Mouse (Mus musculus) hindbrain, embryonic 12.5 days (tissue): Measurements from ENCODE around the gene Trappc6b. TPM values are rescaled to one million over a fixed set of nuclear protein-coding genes. Genes with fewer than 3 reads are reported as not detected.
A peak's percentile ranks its signal among the peaks of the same experiment; 100 is the strongest.

Experiments
- ATAC-seq: fragments of 200-750 bp; cut with Nextera tagmentation; 2 replicates; pipeline ENCODE4 v1.8.0; 2017; ENCODE audit warnings: moderate TSS enrichment; ENCODE audit not compliant: low FRiP score
- H3K27ac ChIP-seq: fragments of 300-500 bp; sonication (generic); 2 replicates; pipeline ENCODE4 v1.5.1; 2016; ENCODE audit warnings: mild to moderate bottlenecking
- H3K27me3 ChIP-seq: fragments of 300-500 bp; sonication (generic); 2 replicates; pipeline ENCODE4 v1.6.1; 2016; ENCODE audit warnings: mild to moderate bottlenecking
- H3K36me3 ChIP-seq: fragments of 300-500 bp; sonication (generic); 2 replicates; pipeline ENCODE4 v1.6.1; 2016; ENCODE audit warnings: mild to moderate bottlenecking
- H3K4me1 ChIP-seq: fragments of 300-500 bp; sonication (generic); 2 replicates; pipeline ENCODE4 v1.6.1; 2016
- H3K4me2 ChIP-seq: fragments of 300-500 bp; sonication (generic); replicated peaks from 2 replicates; pipeline ENCODE4 v1.6.1; 2016; ENCODE audit warnings: mild to moderate bottlenecking
- H3K4me3 ChIP-seq: fragments of 300-500 bp; sonication (generic); 2 replicates; pipeline ENCODE4 v1.5.1; 2016; ENCODE audit warnings: mild to moderate bottlenecking
- H3K9ac ChIP-seq: fragments of 300-500 bp; sonication (generic); 2 replicates; pipeline ENCODE4 v1.6.1; 2016; ENCODE audit warnings: mild to moderate bottlenecking, moderate library complexity
- H3K9me3 ChIP-seq: fragments of 300-500 bp; sonication (generic); replicated peaks from 2 replicates; pipeline ENCODE4 v1.6.1; 2016; ENCODE audit warnings: mild to moderate bottlenecking
- WGBS: fragments of 180-500 bp; shearing (Covaris S2); methylation state at CpG from one replicate; pipeline ENCODE4 v1.1.7; 2016; 5-methylcytosine and 5-hydroxymethylcytosine counted together
- polyA plus RNA-seq: library from polyadenylated mRNA; unstranded; fragments of >200 nt; fragmentation: Nextera tagmentation; extraction: Ambion mirVana; gene quantifications from 2 replicates; pipeline ENCODE4 v1.2.1, GENCODE M21; 2016

The Trappc6b gene
- polyA plus RNA-seq, 1 experiment from 2014 or later: 111 TPM

- H3K36me3 ChIP-seq: peaks cover 6% of the 10 kb centered on the region
- ATAC-seq: no peak
- peak overlapping the region; percentile 90 for H3K27ac ChIP-seq
- H3K9ac ChIP-seq: peak overlapping the region; percentile 88
- peaks cover 13% of the 10 kb centered on the region for H3K4me1 ChIP-seq
- peak overlapping the region; percentile 79 for H3K4me2 ChIP-seq
- H3K9me3 ChIP-seq: no peaks in the 10 kb centered on the region
- peak overlapping the region; percentile 85 for H3K4me3 ChIP-seq
- under 1% methylated on average over 23 of the region's 25 CpGs for WGBS
- H3K27me3 ChIP-seq: no peaks in the 10 kb centered on the region
Measured at GRCm38 (mm10) chr12:59011275-59011843, 49.9 kb downstream of the Trappc6b start.

GRCm38 (mm10) chr12:59010482-59010881, 50.8 kb downstream of the Trappc6b start:
- Histone ChIP-seq H3K4me2 (peak overlapping the region; percentile 79), H3K4me1 (peaks cover 13% of the 10 kb centered on the region), H3K9ac (no peak overlapping the region), H3K27me3 (no peaks in the 10 kb centered on the region), H3K36me3 (peaks cover 15% of the 10 kb centered on the region), H3K4me3 (no peak overlapping the region; the same call in 1 of the 2 replicates), H3K27ac (no peak overlapping the region), H3K9me3 (no peaks in the 10 kb centered on the region)
- WGBS: 77% methylated on average over 2 of the region's 2 CpGs
- ATAC-seq: no peak

Other genes with a start within 250 kb of the Trappc6b start
- 108 and 121 TPM in 2 replicates for gene Sec23a, start 49.5 kb downstream of the Trappc6b start, polyA plus RNA-seq
- gene Gemin2, start 48.1 kb downstream of the Trappc6b start, polyA plus RNA-seq: 21.9 and 22.0 TPM in 2 replicates
- 106 and 118 TPM in 2 replicates for gene Pnn, start 5.4 kb upstream of the Trappc6b start, polyA plus RNA-seq
- 52.0 and 62.5 TPM in 2 replicates for gene Mia2, start 34.3 kb upstream of the Trappc6b start, polyA plus RNA-seq
- 8.3 and 10.6 TPM in 2 replicates for gene Fbxo33, start 158.3 kb upstream of the Trappc6b start, polyA plus RNA-seq